Mouse (Mus musculus) megakaryocyte, embryonic 14.5 days (primary cell): ENCODE measurements around the gene Cttnbp2.

ENCODE experiments used
- FLI1 ChIP-seq: IDR thresholded peaks from 2 replicates; pipeline ENCODE4 v1.6.1; 2012; ENCODE audit warnings: low read length, inconsistent platforms, mixed read lengths
- GATA1 ChIP-seq: IDR thresholded peaks from 3 replicates; pipeline ENCODE4 v1.6.1; 2012; ENCODE audit warnings: mixed read lengths, low read length, inconsistent platforms, borderline replicate concordance

- no peak for TF ChIP-seq FLI1
- no peak for TF ChIP-seq GATA1
Measured at GRCm38 (mm10) chr6:18322950-18323349, 191.7 kb downstream of the Cttnbp2 start.
